Mouse (Mus musculus) lung, adult 2 months (tissue): ENCODE results near the gene Asgr2.
"Not testable (repeated sequence)": the region's sequence is repeated elsewhere in the genome, so short reads cannot be mapped to it uniquely, and the experiment has no call there.

Experiments used
- CTCF ChIP-seq: fragments of 200-500 bp; IDR thresholded peaks from 2 replicates; pipeline ENCODE4 v1.5.1; 2011; ENCODE audit warnings: mild to moderate bottlenecking, low read length, control low read depth; ENCODE audit not compliant: insufficient read depth
- POLR2A ChIP-seq: fragments of 200-500 bp; IDR thresholded peaks from 2 replicates; pipeline ENCODE4 v1.6.1; 2011; ENCODE audit warnings: low read depth, mild to moderate bottlenecking, control low read depth, low read length, borderline replicate concordance; ENCODE audit errors: extremely low read depth

DNA sequence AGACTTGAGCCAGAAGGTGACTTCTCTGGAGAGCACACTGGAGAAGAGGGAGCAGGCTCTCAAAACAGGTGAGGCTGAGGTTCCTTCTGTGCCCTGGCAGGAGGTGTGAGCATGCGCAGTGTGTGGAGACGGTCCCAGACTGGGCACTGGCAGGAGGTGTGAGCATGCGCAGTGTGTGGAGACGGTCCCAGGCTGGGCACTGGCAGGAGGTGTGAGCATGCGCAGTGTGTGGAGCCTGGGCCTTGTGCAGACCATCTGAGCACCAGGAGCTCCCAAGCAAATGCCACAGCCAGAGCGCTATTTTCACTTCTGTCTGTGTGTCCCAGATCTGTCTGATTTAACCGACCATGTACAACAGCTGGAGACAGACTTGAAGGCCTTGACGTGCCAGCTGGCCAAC, 43.5 kb downstream of the Asgr2 start:
- TF ChIP-seq CTCF, POLR2A: not testable (repeated sequence)
